Mouse (Mus musculus): ENCODE measurements around the gene Cdc20. TPM values are rescaled to one million over a fixed set of nuclear protein-coding genes. Genes with fewer than 3 reads are reported as not detected.
A peak's percentile ranks its signal among the peaks of the same experiment; 100 is the strongest.

Cdc20 gene
- polyA plus RNA-seq, 1 experiment from 2014 or later, result 250 TPM

DNA sequence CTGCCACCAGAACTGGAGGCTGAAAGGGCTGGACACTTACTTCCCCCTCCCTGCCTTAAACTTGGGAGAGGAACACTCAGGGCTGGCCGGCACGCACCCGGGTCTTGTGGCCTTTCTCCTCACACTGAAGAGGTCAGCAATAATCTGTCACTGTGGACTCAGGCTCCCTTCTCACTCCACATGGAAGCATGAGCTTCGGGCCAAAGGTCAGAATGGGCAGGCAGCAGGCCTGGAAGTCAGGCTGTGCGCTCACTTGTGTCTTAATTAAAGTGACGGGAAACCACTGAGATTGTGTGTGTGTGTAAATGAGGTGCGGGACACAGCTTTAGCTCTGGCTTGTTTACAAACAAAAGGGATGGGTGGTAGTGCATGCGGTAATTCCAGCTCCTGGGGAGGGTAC lies 4.8 kb downstream of the Cdc20 start:
- Histone ChIP-seq H3K36me3 (peaks cover 68% of the 10 kb centered on the region), H3K4me3 (no peak overlapping the region), H3K9me3 (replicated peaks) (no peaks in the 10 kb centered on the region), H3K9ac (no peak overlapping the region), H3K4me2 (0 out of 2 replicates have a peak overlapping the region, but pooled peaks have one; percentile 94), H3K4me1 (peaks cover 90% of the 10 kb centered on the region), H3K27ac (peak overlapping the region; percentile 88), H3K27me3 (replicated peaks) (no peaks in the 10 kb centered on the region)
- WGBS (ENCODE audit: insufficient replicate concordance), result 69% methylated on average over 8 of the region's 8 CpGs
- no peak for ATAC-seq

DNA sequence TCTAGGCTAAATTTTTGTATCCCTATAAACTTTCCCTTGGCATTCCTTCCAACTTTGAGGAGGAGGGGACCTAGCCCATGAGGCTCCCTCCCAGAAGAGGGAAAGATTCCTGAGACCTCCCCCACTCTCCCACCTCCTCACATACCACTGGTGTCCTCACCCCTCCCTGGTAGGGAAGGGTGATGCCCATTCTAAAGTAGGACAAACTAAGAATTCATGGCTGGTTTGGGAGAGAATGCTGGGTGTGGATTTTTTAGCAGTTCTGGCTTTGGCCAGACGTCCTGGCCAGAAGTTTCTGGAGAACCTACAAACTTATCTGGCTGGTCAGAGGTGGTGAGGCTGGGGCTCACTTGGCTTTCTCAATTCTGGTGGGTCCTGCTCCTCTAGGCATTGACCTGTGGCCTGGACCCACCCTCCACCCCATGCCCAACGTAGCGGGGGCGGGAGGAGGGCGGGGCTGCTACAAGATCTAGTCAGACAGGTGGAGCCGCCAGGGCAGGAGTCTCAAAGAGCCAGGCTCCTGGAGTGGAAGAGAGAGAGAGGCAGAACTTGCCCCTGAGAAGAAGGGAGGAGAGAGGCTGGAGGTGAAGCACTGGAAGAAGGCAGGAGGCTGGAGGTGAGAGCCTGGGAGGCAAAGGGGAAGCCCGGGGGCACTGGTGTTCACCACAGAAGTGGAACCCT lies 7.8 kb downstream of the Cdc20 start:
- peak overlapping the region; percentile 86 for H3K9ac ChIP-seq
- H3K27ac ChIP-seq, result peak overlapping the region; percentile 88
- H3K27me3 ChIP-seq (replicated peaks), result no peaks in the 10 kb centered on the region
- ATAC-seq, result no peak
- H3K4me1 ChIP-seq, result peaks cover 97% of the 10 kb centered on the region
- peaks cover 48% of the 10 kb centered on the region for H3K36me3 ChIP-seq
- peak overlapping the region; percentile 83 for H3K4me2 ChIP-seq
- peak overlapping the region; percentile 75 for H3K4me3 ChIP-seq
- no peaks in the 10 kb centered on the region for H3K9me3 ChIP-seq (replicated peaks)
- 12% methylated on average over 7 of the region's 7 CpGs for WGBS (ENCODE audit: insufficient replicate concordance)

DNA sequence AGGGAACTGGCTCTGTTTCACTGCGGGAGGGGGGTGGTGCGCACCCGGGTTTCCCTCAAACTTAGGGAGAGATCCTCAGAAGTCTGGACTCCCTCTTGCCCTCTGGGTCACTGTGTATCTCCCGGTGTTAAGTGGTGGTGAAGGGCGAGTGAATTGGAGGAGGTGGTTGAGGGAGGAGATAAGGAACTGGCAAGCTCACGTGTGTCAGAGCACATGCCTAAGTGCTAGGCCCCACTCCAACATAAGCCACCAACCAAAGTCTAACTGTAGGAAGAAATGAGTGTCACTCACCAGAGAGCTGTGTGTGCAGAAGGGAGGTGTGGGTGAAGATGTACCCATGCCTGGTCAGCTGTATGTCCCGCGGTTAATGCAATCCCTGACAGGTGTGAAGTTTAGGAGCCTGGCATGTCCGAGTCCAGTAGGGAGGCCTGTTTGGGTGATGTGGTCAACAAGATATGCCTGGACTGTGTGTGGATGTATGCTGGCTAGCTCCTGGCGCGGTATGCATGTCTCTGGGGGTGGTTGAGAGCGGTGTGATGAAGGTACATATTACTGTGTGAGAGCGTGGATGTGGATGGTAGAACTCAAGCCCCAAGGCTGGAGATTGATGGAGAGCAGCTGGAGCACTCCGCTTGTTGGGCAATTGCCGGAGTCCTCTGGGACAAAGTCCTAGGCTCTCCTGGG lies 8.5 kb downstream of the Cdc20 start:
- 22% methylated on average over 15 of the region's 15 CpGs for WGBS (ENCODE audit: insufficient replicate concordance)
- ATAC-seq, result peak; percentile 56
- peak overlapping the region; percentile 86 for H3K9ac ChIP-seq
- H3K36me3 ChIP-seq, result peaks cover 41% of the 10 kb centered on the region
- peaks cover 97% of the 10 kb centered on the region for H3K4me1 ChIP-seq
- peak overlapping the region; percentile 88 for H3K27ac ChIP-seq
- peak overlapping the region; percentile 75 for H3K4me3 ChIP-seq
- no peaks in the 10 kb centered on the region for H3K27me3 ChIP-seq (replicated peaks)
- H3K4me2 ChIP-seq, result peak overlapping the region; percentile 83
- no peaks in the 10 kb centered on the region for H3K9me3 ChIP-seq (replicated peaks)

DNA sequence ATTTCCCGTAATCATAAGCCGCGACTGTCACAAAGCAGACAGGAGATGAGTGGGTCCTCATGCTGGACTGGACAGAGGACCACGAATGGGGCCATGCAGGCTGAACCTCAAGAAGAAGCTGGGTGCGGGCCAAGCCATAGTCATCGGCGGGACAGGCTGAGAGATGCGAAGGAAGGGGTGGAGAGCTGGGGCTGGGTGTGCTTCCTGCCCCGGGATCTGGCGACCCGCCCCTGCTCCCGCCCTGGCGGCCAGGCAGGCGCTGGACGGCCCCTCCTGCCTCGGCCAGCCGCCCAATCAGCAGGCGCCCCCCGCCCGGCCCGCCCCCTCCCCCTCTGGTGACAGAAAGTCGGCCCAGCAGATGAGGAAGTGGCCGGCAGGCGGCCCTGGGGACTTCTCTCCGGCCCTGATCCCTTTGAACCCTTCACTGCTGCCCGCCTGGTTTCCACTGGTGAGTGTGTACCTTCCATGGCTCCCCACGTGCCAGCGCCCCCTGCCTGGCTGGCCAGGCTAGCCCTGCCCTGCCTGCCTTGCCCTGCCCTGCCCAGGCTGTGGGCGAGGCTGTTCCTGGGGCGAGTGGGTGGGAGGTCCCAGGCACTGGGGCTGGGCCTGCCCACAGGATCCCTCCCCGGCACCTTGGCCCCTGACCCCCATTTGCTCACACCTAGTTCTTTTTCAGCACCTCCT lies 9.2 kb downstream of the Cdc20 start, which contains the start of gene Elovl1:
Gene Elovl1, plus strand, starts transcription at position 326 of the 684 bp plus-strand sequence.
- H3K36me3 ChIP-seq, result peaks cover 36% of the 10 kb centered on the region
- H3K4me2 ChIP-seq, result peak within 1 kb of the TSS; percentile 83
- H3K9me3 ChIP-seq (replicated peaks), result no peaks in the 10 kb centered on the region
- H3K27ac ChIP-seq, result peak within 1 kb of the TSS; percentile 88
- peak within 1 kb of the TSS; percentile 86 for H3K9ac ChIP-seq
- H3K4me1 ChIP-seq, result peaks cover 93% of the 10 kb centered on the region
- under 1% methylated on average over 28 of the region's 31 CpGs for WGBS (ENCODE audit: insufficient replicate concordance)
- peak within 1 kb of the TSS; percentile 75 for H3K4me3 ChIP-seq
- H3K27me3 ChIP-seq (replicated peaks), result no peaks in the 10 kb centered on the region
- ATAC-seq, result peak; percentile 89

DNA sequence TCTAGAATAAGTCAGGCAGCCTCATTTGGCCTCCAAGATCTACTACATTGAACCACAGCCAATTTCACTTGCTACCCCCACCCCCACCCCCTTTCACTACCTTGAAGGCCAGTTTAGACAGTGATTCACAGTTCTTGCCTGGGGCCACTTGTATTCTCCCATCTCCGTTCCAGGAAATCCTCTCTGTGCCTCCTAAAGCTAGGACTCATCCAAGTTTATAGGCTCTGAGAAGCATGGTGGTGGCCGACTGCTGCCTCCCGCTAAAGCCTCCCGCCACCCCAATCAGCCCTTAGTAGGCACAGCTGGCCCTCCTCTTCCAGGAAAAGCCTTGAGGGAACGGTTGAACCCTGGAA lies 9.8 kb downstream of the Cdc20 start:
- Histone ChIP-seq H3K27me3 (replicated peaks) (no peaks in the 10 kb centered on the region), H3K27ac (peak overlapping the region; percentile 88), H3K9ac (peak overlapping the region; percentile 86), H3K4me2 (peak overlapping the region; percentile 83), H3K4me3 (peak overlapping the region; percentile 75), H3K36me3 (peaks cover 36% of the 10 kb centered on the region), H3K9me3 (replicated peaks) (no peaks in the 10 kb centered on the region), H3K4me1 (peaks cover 88% of the 10 kb centered on the region)
- 9% methylated on average over 5 of the region's 5 CpGs for WGBS (ENCODE audit: insufficient replicate concordance)
- peak; percentile 14 for ATAC-seq

DNA sequence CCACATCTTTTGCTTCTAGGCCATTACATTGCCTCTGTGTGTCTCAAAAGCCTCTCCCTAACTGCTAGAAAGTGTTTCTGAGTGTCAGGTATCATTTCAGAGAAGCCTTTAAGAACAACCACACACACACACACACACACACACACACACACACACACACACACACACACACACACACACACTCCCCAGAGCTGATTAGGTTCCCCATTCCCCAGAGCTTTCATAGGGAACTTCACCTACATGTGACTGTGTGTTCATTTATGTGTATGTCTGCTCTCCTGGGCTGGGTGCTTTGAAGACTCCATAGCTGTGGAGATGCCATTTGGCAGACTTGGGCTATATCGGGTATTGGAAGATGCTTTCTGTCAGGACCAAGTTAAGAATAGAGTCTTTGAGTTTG lies 11.8 kb downstream of the Cdc20 start:
- Histone ChIP-seq H3K4me2 (peak overlapping the region; percentile 45; the same call in 1 of the 2 replicates), H3K4me1 (peaks cover 68% of the 10 kb centered on the region), H3K27ac (peak overlapping the region; percentile 95), H3K9ac (peak overlapping the region; percentile 52), H3K9me3 (replicated peaks) (no peaks in the 10 kb centered on the region), H3K4me3 (no peak overlapping the region), H3K36me3 (peaks cover 30% of the 10 kb centered on the region), H3K27me3 (replicated peaks) (no peaks in the 10 kb centered on the region)
- no peak for ATAC-seq
- WGBS (ENCODE audit: insufficient replicate concordance), result 92% methylated on average over 1 of the region's 1 CpGs

DNA sequence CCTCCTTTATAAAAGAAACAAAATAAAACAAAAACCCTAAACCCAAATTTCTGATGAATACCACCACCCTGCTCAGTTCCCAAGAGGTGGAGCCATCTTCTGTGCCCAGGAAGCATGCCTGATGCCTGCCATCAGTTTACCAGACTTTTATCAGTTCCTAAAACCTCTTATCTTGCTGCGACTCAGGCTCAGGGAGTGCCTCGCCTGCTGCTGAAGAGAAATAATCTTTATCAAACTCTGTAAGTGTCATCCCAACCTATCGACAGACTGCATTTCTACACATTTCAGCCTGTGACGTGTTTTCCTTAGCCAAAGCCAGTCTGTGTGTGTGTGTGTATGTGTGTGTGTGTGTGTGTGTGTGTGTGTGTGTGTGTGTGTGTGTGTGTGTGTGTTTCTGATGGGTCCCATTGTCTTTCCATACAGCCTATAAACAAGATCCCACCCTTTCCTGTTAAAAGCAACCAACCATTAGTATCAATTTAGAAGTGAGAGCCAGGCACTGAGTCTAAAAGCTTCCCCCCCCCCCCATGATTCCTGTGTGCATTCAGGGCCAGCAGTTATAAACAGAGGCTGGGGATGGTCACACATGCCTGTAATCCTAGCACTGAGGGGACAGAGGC lies 12.5 kb downstream of the Cdc20 start:
- H3K9ac ChIP-seq, result peak overlapping the region; percentile 54
- H3K27ac ChIP-seq, result peak overlapping the region; percentile 95
- 16% methylated on average over 4 of the region's 4 CpGs for WGBS (ENCODE audit: insufficient replicate concordance)
- H3K4me1 ChIP-seq, result peaks cover 61% of the 10 kb centered on the region
- no peaks in the 10 kb centered on the region for H3K27me3 ChIP-seq (replicated peaks)
- no peaks in the 10 kb centered on the region for H3K9me3 ChIP-seq (replicated peaks)
- peak; percentile 70 for ATAC-seq
- no peak overlapping the region for H3K4me3 ChIP-seq
- H3K36me3 ChIP-seq, result peaks cover 30% of the 10 kb centered on the region
- H3K4me2 ChIP-seq, result peak overlapping the region; percentile 45

DNA sequence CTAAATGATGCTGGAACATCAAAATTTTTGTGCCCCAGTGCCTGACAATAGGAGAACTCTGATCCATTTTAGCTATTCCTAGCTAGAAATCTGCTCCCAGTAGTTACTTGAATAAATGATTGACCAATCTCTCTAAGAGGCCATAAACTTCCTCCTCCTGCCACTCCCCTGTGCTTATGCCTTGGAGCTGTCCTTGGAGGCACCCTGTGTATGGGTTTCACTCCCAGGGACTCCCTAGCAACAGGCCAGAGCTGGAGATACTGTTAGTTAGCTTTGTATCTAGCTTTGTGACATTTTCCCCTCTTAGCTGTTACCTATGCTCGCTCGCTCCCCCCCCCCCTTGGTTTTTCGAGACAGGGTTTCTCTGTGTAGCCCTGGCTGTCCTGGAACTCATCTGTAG lies 15.8 kb downstream of the Cdc20 start:
- no peak overlapping the region for H3K9ac ChIP-seq
- no peaks in the 10 kb centered on the region for H3K9me3 ChIP-seq (replicated peaks)
- no peaks in the 10 kb centered on the region for H3K27me3 ChIP-seq (replicated peaks)
- H3K4me1 ChIP-seq, result peaks cover 31% of the 10 kb centered on the region
- H3K4me3 ChIP-seq, result no peak overlapping the region
- no peak overlapping the region for H3K27ac ChIP-seq
- no peak for ATAC-seq
- WGBS (ENCODE audit: insufficient replicate concordance), result 86% methylated on average over 3 of the region's 3 CpGs
- H3K4me2 ChIP-seq, result no peak overlapping the region
- H3K36me3 ChIP-seq, result peaks cover 61% of the 10 kb centered on the region

DNA sequence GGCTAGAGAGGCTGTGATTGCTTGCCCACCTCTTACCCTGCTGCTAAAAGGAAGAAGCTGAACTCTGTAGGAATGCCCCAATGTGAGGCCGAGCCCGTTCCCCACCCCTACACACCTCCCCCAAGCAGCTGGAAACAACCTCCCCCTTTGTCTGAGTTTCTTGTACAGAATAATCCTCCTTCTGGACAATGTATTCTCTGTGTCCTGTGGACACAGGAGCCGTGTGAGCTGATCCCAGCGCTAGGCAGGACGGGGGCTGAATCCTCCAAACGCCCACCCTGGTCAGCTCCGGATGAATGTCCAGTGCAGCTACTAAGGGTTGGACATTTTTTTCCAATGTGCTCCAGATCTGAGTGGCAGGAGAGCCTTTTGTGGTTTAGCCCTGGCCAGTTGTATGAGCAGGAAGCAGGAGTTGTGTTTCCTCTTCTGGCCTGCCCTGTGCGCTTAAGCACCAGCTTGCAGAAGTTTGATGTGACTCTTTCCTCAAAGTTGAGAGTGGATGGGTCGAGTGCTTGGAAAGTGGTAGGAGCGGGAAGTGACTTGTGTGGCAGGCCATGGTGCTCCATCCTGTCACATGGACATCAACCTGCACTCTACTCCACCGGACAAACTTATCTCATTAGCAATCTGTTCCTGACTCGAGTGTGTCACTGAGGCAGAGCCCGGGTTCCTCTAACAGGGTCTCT lies 19.9 kb downstream of the Cdc20 start:
- Histone ChIP-seq H3K4me3 (no peak overlapping the region), H3K9ac (no peak overlapping the region), H3K27ac (no peak overlapping the region), H3K36me3 (peaks cover 93% of the 10 kb centered on the region), H3K4me1 (no peaks in the 10 kb centered on the region), H3K27me3 (replicated peaks) (no peaks in the 10 kb centered on the region), H3K4me2 (no peak overlapping the region), H3K9me3 (replicated peaks) (no peaks in the 10 kb centered on the region)
- ATAC-seq, result no peak
- 57% methylated on average over 13 of the region's 13 CpGs for WGBS (ENCODE audit: insufficient replicate concordance)

DNA sequence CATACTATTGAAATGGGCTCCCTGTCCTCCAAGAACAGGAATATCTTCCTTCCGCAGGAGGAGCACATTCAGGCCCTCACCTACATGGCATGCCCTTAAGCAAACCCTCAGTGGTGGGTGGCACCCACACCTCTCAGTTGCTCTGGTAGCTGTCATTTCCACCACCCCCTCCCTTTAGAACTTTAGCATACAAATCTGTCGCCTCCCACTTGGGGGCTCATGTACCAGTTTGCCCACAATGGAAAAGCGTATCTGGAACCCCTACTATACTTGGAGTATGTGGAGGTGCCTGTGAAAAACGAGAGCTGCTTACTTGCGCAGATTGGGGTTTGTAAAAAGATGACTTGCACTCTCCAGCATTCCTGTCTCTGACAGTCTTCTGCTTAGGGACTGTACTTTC lies 20.8 kb downstream of the Cdc20 start:
- 91% methylated on average over 5 of the region's 5 CpGs for WGBS (ENCODE audit: insufficient replicate concordance)
- no peak overlapping the region for H3K4me3 ChIP-seq
- H3K4me1 ChIP-seq, result no peaks in the 10 kb centered on the region
- no peak overlapping the region for H3K9ac ChIP-seq
- no peaks in the 10 kb centered on the region for H3K27me3 ChIP-seq (replicated peaks)
- H3K9me3 ChIP-seq (replicated peaks), result no peaks in the 10 kb centered on the region
- no peak for ATAC-seq
- H3K27ac ChIP-seq, result no peak overlapping the region
- H3K36me3 ChIP-seq, result peaks cover 96% of the 10 kb centered on the region
- H3K4me2 ChIP-seq, result no peak overlapping the region

DNA sequence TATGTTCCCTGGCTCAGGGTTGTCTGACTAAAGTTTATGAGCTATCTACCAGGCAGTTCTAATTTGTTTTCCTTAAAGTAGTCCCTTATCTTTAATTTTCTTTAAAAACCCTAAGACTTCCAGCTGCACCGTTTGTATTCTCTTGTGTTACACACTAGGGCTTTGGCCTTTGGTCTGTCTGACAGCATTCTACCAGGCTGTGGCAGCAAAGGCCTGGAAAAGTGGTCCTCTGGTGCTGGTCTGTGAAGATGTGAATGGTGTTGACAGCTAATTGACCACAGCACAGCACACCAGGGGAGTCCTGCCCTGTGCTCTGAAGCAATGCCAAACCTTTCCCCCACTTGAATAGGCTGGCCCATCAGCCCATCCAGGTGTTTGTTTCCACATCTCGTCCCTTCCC lies 21.4 kb downstream of the Cdc20 start:
- peaks cover 99% of the 10 kb centered on the region for H3K36me3 ChIP-seq
- H3K27ac ChIP-seq, result no peak overlapping the region
- ATAC-seq, result no peak
- 80% methylated on average over 2 of the region's 2 CpGs for WGBS (ENCODE audit: insufficient replicate concordance)
- H3K4me3 ChIP-seq, result no peak overlapping the region
- H3K4me2 ChIP-seq, result no peak overlapping the region
- peaks cover 2% of the 10 kb centered on the region; the same call in 1 of the 2 replicates for H3K4me1 ChIP-seq
- H3K9ac ChIP-seq, result no peak overlapping the region
- H3K27me3 ChIP-seq (replicated peaks), result no peaks in the 10 kb centered on the region
- no peaks in the 10 kb centered on the region for H3K9me3 ChIP-seq (replicated peaks)

Measured in liver, embryonic 12.5 days (tissue).